ENCODE assay signal across 11 mouse cellular contexts in genomic region chr8:46851560-46851959, GRCm38 (mm10).
DNase-seq lines count a peak whose midpoint lies in the region; ATAC-seq and TF ChIP-seq lines count a peak whose summit lies in the region.
"Had no signal": no experiment of that assay in that cellular context is flagged by ENCODE, and none has a peak within 500 bp of the region (broad histone marks: within the 10 kb centered on the region; RNA-seq: fewer than 3 reads in every experiment).

No protein-coding gene starts in this region.

- no peak overlapping the region for H3K9ac ChIP-seq in lung, embryonic 14.5 days
- no peak overlapping the region for H3K9ac ChIP-seq in kidney, embryonic 15.5 days
- H3K9ac ChIP-seq: embryonic facial prominence, embryonic 12.5 days; hindbrain, embryonic 13.5 days had no signal

- H3K9me3 ChIP-seq in lung, embryonic 14.5 days (ENCODE audit: low read depth, low read length): no peaks in the 10 kb centered on the region
- no peaks in the 10 kb centered on the region for H3K9me3 ChIP-seq in kidney, embryonic 15.5 days (replicated peaks)
- H3K9me3 ChIP-seq: embryonic facial prominence, embryonic 12.5 days; hindbrain, embryonic 13.5 days; limb, embryonic 10.5 days had no signal

- no peaks in the 10 kb centered on the region for H3K27me3 ChIP-seq in lung, embryonic 14.5 days (ENCODE audit: insufficient read depth, low read length)
- no peaks in the 10 kb centered on the region for H3K27me3 ChIP-seq in kidney, embryonic 15.5 days
- H3K27me3 ChIP-seq in myocyte (ENCODE audit: control insufficient read depth, insufficient read depth, insufficient read length): no peaks in the 10 kb centered on the region
- H3K27me3 ChIP-seq: embryonic facial prominence, embryonic 12.5 days; hindbrain, embryonic 13.5 days had no signal

- H3ac ChIP-seq in myocyte (ENCODE audit: control insufficient read depth, insufficient read length): no peak overlapping the region

- H3K36me3 ChIP-seq in lung, embryonic 14.5 days (ENCODE audit: insufficient read depth): no peaks in the 10 kb centered on the region
- H3K36me3 ChIP-seq in kidney, embryonic 15.5 days: peaks cover 10% of the 10 kb centered on the region
- H3K36me3 ChIP-seq in myocyte (ENCODE audit: control insufficient read depth, insufficient read depth): peaks cover 11% of the 10 kb centered on the region

- peak; percentile 35 for DNase-seq in lung, embryonic 14.5 days
- no peak for DNase-seq in lung, postnatal 10 days
- DNase-seq in gastrocnemius, adult 8-10 months (ENCODE audit: low spot score in 2 of 2): no peak
- no peak for DNase-seq in adrenal gland, postnatal 14 days
- DNase-seq: right cerebral cortex, postnatal 14 days had no signal

- no peak for ATAC-seq in lung, embryonic 14.5 days (ENCODE audit: insufficient read depth)
- ATAC-seq in kidney, embryonic 15.5 days (replicated peaks; ENCODE audit: low FRiP score): 0 out of 2 replicates have a peak, but pooled peaks have one; percentile 41

- no peak for TF ChIP-seq POLR2A in bone marrow, adult 2 months (IDR thresholded peaks at IDR 0.05; ENCODE audit: borderline replicate concordance, control insufficient read depth, low read depth, low read length)
- TF ChIP-seq POLR2A in myocyte (IDR thresholded peaks at IDR 0.05; ENCODE audit: insufficient read length, low read depth): no peak

- no peak overlapping the region for H3K27ac ChIP-seq in lung, embryonic 14.5 days (ENCODE audit: low read depth)
- peak overlapping the region; percentile 74; the same call in 1 of the 2 replicates for H3K27ac ChIP-seq in bone marrow, adult 2 months (ENCODE audit: control insufficient read depth, insufficient read depth, low read depth, low read length, poor library complexity)
- peak overlapping the region; percentile 52 for H3K27ac ChIP-seq in kidney, embryonic 15.5 days
- H3K27ac ChIP-seq: embryonic facial prominence, embryonic 12.5 days; hindbrain, embryonic 13.5 days; limb, embryonic 10.5 days had no signal

- TF ChIP-seq CTCF in lung, embryonic 14.5 days (IDR thresholded peaks at IDR 0.05; ENCODE audit: low read depth): no peak
- no peak for TF ChIP-seq CTCF in bone marrow, adult 2 months (IDR thresholded peaks at IDR 0.05; ENCODE audit: control insufficient read depth, insufficient read depth, low read length)

- H3K4me2 ChIP-seq in lung, embryonic 14.5 days: no peak overlapping the region
- no peak overlapping the region for H3K4me2 ChIP-seq in kidney, embryonic 15.5 days
- no peak overlapping the region for H3K4me2 ChIP-seq in myocyte (ENCODE audit: low read depth)
- H3K4me2 ChIP-seq: embryonic facial prominence, embryonic 12.5 days; hindbrain, embryonic 13.5 days had no signal

- WGBS in lung, embryonic 14.5 days: 45% methylated on average over 4 of the region's 4 CpGs
- 5% methylated on average over 4 of the region's 4 CpGs for WGBS in bone marrow, adult 2 months
- 31% methylated on average over 4 of the region's 4 CpGs for WGBS in kidney, embryonic 15.5 days

- H3K79me2 ChIP-seq in myocyte (ENCODE audit: control insufficient read depth, insufficient read depth): no peaks in the 10 kb centered on the region

- H3K4me1 ChIP-seq in lung, embryonic 14.5 days (ENCODE audit: insufficient read depth): 0 out of 2 replicates have a peak, but pooled peaks cover 2% of the 10 kb centered on the region
- peaks cover 12% of the 10 kb centered on the region for H3K4me1 ChIP-seq in bone marrow, adult 2 months (ENCODE audit: control insufficient read depth, insufficient read depth, low read length)
- peaks cover 18% of the 10 kb centered on the region for H3K4me1 ChIP-seq in kidney, embryonic 15.5 days
- H3K4me1 ChIP-seq: hindbrain, embryonic 13.5 days had no signal

- H3K4me3 ChIP-seq in lung, embryonic 14.5 days (ENCODE audit: low read depth, low read length): no peak overlapping the region
- H3K4me3 ChIP-seq in bone marrow, adult 2 months (replicated peaks; ENCODE audit: control insufficient read depth, low read depth, low read length): no peak overlapping the region
- H3K4me3 ChIP-seq in kidney, embryonic 15.5 days (replicated peaks): no peak overlapping the region
- H3K4me3 ChIP-seq in myocyte: no peak overlapping the region
- H3K4me3 ChIP-seq: embryonic facial prominence, embryonic 12.5 days; hindbrain, embryonic 13.5 days; limb, embryonic 10.5 days had no signal

TF ChIP-seq in myocyte, 11 proteins besides CTCF, POLR2A, EP300 and RAD21:
- TF ChIP-seq USF1 (IDR thresholded peaks at IDR 0.05; ENCODE audit: low read depth) (peak; percentile 17), MAX (IDR thresholded peaks at IDR 0.05; ENCODE audit: low read depth) (no peak)
